Mouse (Mus musculus): ENCODE measurements around the gene Ikbip. TPM values are rescaled to one million over a fixed set of nuclear protein-coding genes. Genes with fewer than 3 reads are reported as not detected.

The Ikbip gene
- polyA plus RNA-seq, 1 experiment from 2014 or later, result 46.1 TPM

GRCm38 (mm10) chr10:91123828-91124822, 41.4 kb downstream of the Ikbip start, which contains the start of gene Slc25a3:
Gene Slc25a3, minus strand, starts transcription at chr10:91124059.
- Histone ChIP-seq H3K36me3 (ENCODE audit: control insufficient read depth, insufficient read depth, low read length) (peaks cover 21% of the 10 kb centered on the region), H3K9me3 (replicated peaks; ENCODE audit: control insufficient read depth, low read length) (no peaks in the 10 kb centered on the region), H3K4me3 (ENCODE audit: low read depth, low read length) (peak within 1 kb of the TSS; percentile 97), H3K27ac (ENCODE audit: low read depth, low read length) (peak within 1 kb of the TSS; percentile 96), H3K27me3 (ENCODE audit: control insufficient read depth, insufficient read depth, low read length) (no peaks in the 10 kb centered on the region), H3K4me1 (ENCODE audit: control insufficient read depth, insufficient read depth, low read length) (peaks cover 23% of the 10 kb centered on the region), H3K9ac (ENCODE audit: low read depth, low read length) (peak within 1 kb of the TSS; percentile 95), H3K4me2 (peak within 1 kb of the TSS; percentile 85)
- 11% methylated on average over 59 of the region's 59 CpGs for WGBS (ENCODE audit: insufficient replicate concordance)
- peak; percentile 99 for ATAC-seq (replicated peaks; ENCODE audit: insufficient number of reproducible peaks, low FRiP score, low TSS enrichment)

DNA sequence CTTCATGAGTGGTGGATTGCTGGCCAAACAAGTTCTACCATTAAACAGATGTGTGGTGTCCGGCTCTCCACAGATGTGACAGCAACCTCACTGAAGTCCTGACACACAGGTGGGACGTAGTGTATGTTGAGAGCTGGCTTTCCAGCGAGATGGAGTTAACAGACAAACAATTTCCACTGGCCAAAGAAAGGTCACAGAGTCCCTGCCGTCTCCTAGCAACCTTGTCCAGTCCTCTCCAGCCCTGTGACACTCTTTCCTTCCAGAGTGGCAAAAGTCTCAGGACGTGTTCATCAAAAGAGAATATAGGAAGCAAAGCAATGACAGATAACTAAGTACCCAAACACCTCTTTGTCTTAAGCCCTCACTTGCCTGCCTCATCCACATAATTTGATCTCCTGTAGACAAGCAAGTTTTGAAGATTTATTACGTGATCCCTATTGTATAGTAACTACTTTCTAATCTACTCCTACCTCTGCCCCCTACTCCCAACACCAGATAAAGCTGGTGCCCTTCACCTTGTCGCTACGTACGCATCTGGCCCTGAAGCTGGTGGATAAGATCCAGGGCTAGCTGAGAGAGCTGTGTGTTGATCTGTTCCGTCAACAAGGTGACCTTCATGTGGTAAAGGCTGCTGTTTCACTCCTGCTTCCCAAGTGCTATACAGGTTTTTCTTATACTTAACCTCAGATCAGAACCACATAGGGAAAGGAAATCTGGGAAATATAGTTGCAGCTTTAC, 44.0 kb downstream of the Ikbip start:
- 35% methylated on average over 10 of the region's 10 CpGs for WGBS (ENCODE audit: insufficient replicate concordance)
- H3K27me3 ChIP-seq (ENCODE audit: control insufficient read depth, insufficient read depth, low read length), result no peaks in the 10 kb centered on the region
- no peak overlapping the region for H3K4me3 ChIP-seq (ENCODE audit: low read depth, low read length)
- H3K9ac ChIP-seq (ENCODE audit: low read depth, low read length), result no peak overlapping the region; the same call in 1 of the 2 replicates
- peaks cover 2% of the 10 kb centered on the region; the same call in 1 of the 2 replicates for H3K36me3 ChIP-seq (ENCODE audit: control insufficient read depth, insufficient read depth, low read length)
- no peaks in the 10 kb centered on the region for H3K9me3 ChIP-seq (replicated peaks; ENCODE audit: control insufficient read depth, low read length)
- H3K4me2 ChIP-seq, result no peak overlapping the region; the same call in none of the 2 replicates
- peak overlapping the region; percentile 84 for H3K27ac ChIP-seq (ENCODE audit: low read depth, low read length)
- ATAC-seq (replicated peaks; ENCODE audit: insufficient number of reproducible peaks, low FRiP score, low TSS enrichment), result no peak
- H3K4me1 ChIP-seq (ENCODE audit: control insufficient read depth, insufficient read depth, low read length), result peaks cover 17% of the 10 kb centered on the region

DNA sequence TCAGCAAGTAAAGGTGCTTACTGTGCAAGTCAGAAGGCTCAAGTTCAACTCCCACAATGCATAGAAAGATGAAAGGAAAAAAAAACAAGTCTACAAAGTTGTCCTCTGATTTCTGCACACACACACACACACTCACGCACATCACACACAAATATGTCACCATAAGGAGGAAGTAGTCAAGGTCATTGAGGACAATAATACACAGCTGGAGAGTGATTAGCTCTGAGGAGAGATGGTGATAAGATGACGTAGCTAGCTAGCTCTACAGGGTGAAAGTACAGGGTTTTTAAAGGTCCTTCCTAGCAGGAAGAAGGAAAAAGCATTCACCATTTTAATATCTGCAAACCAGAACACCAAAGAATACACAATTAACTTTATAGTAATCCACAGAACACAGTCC, 44.7 kb downstream of the Ikbip start:
- no peaks in the 10 kb centered on the region for H3K36me3 ChIP-seq (ENCODE audit: control insufficient read depth, insufficient read depth, low read length)
- H3K9ac ChIP-seq (ENCODE audit: low read depth, low read length), result no peak overlapping the region; the same call in 1 of the 2 replicates
- no peak overlapping the region for H3K4me2 ChIP-seq
- H3K9me3 ChIP-seq (replicated peaks; ENCODE audit: control insufficient read depth, low read length), result no peaks in the 10 kb centered on the region
- no peak overlapping the region for H3K4me3 ChIP-seq (ENCODE audit: low read depth, low read length)
- H3K27me3 ChIP-seq (ENCODE audit: control insufficient read depth, insufficient read depth, low read length), result no peaks in the 10 kb centered on the region
- H3K27ac ChIP-seq (ENCODE audit: low read depth, low read length), result peak overlapping the region; percentile 84
- ATAC-seq (replicated peaks; ENCODE audit: insufficient number of reproducible peaks, low FRiP score, low TSS enrichment), result no peak
- 51% methylated on average over 2 of the region's 2 CpGs for WGBS (ENCODE audit: insufficient replicate concordance)
- H3K4me1 ChIP-seq (ENCODE audit: control insufficient read depth, insufficient read depth, low read length), result peaks cover 14% of the 10 kb centered on the region

DNA sequence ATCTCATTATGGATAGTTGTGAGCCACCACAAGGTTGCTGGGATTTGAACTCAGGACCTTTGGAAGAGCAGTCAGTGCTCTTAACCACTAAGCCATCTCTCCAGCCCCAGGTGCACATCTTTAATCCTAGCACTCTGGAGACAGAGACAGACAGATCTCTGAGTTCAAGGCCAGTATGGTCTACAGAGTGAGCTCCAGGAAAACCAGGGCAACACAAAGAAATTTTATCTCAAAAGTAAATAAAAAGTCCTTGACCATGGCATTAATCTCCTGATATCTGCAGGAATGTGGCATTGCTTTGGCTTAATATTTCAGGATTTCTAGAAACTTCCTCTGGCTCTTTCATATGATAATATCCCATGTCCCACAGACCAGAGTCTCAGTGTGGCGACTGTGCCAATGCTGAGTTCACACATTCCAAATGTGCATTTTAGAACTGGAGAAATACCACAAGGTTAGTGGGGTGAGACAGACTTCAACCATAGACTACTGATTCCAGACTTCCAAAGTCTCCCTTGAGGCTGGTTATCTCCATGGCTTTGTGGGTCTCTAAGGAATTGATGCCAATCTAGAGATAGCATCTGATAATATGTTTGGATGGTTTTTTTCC, 45.9 kb downstream of the Ikbip start:
- no peak for ATAC-seq (replicated peaks; ENCODE audit: insufficient number of reproducible peaks, low FRiP score, low TSS enrichment)
- Histone ChIP-seq H3K9ac (ENCODE audit: low read depth, low read length) (no peak overlapping the region), H3K36me3 (ENCODE audit: control insufficient read depth, insufficient read depth, low read length) (no peaks in the 10 kb centered on the region), H3K27me3 (ENCODE audit: control insufficient read depth, insufficient read depth, low read length) (no peaks in the 10 kb centered on the region), H3K9me3 (replicated peaks; ENCODE audit: control insufficient read depth, low read length) (no peaks in the 10 kb centered on the region), H3K4me2 (no peak overlapping the region), H3K4me1 (ENCODE audit: control insufficient read depth, insufficient read depth, low read length) (peaks cover 14% of the 10 kb centered on the region; the same call in 1 of the 2 replicates), H3K27ac (ENCODE audit: low read depth, low read length) (no peak overlapping the region), H3K4me3 (ENCODE audit: low read depth, low read length) (no peak overlapping the region)
- 73% methylated on average over 1 of the region's 1 CpGs for WGBS (ENCODE audit: insufficient replicate concordance)

GRCm38 (mm10) chr10:91130792-91131191, 48.1 kb downstream of the Ikbip start:
- Histone ChIP-seq H3K9me3 (replicated peaks; ENCODE audit: control insufficient read depth, low read length) (no peaks in the 10 kb centered on the region), H3K27me3 (ENCODE audit: control insufficient read depth, insufficient read depth, low read length) (no peaks in the 10 kb centered on the region), H3K4me1 (ENCODE audit: control insufficient read depth, insufficient read depth, low read length) (peaks cover 9% of the 10 kb centered on the region; the same call in 1 of the 2 replicates), H3K9ac (ENCODE audit: low read depth, low read length) (no peak overlapping the region), H3K27ac (ENCODE audit: low read depth, low read length) (no peak overlapping the region), H3K36me3 (ENCODE audit: control insufficient read depth, insufficient read depth, low read length) (no peaks in the 10 kb centered on the region), H3K4me2 (no peak overlapping the region), H3K4me3 (ENCODE audit: low read depth, low read length) (no peak overlapping the region)
- no peak for ATAC-seq (replicated peaks; ENCODE audit: insufficient number of reproducible peaks, low FRiP score, low TSS enrichment)
- 91% methylated on average over 3 of the region's 3 CpGs for WGBS (ENCODE audit: insufficient replicate concordance)

DNA sequence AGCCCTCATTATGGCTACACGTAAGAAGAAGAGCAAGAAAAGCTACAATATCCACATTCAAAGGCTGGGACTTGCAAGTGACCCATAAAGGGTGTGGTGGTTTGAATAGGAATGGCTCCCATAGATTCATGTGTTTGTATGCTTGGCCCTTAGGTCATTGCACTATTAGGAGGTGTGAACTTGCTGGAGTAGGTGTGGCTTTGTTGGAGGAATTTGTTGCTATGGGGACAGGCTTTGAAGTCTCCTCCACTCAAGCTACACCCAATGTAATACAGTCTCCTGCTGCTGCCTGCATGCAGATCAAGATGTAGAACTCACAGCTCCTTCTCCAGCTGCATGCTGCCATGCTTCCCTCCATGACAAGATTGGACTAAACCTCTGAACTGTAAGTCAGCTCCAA, 48.8 kb downstream of the Ikbip start:
- ATAC-seq (replicated peaks; ENCODE audit: insufficient number of reproducible peaks, low FRiP score, low TSS enrichment), result no peak
- no peak overlapping the region for H3K4me2 ChIP-seq
- 77% methylated on average over 1 of the region's 1 CpGs for WGBS (ENCODE audit: insufficient replicate concordance)
- H3K4me1 ChIP-seq (ENCODE audit: control insufficient read depth, insufficient read depth, low read length), result peaks cover 8% of the 10 kb centered on the region; the same call in 1 of the 2 replicates
- no peaks in the 10 kb centered on the region for H3K36me3 ChIP-seq (ENCODE audit: control insufficient read depth, insufficient read depth, low read length)
- H3K4me3 ChIP-seq (ENCODE audit: low read depth, low read length), result no peak overlapping the region
- no peaks in the 10 kb centered on the region for H3K27me3 ChIP-seq (ENCODE audit: control insufficient read depth, insufficient read depth, low read length)
- H3K27ac ChIP-seq (ENCODE audit: low read depth, low read length), result no peak overlapping the region
- H3K9ac ChIP-seq (ENCODE audit: low read depth, low read length), result no peak overlapping the region
- H3K9me3 ChIP-seq (replicated peaks; ENCODE audit: control insufficient read depth, low read length), result no peaks in the 10 kb centered on the region

GRCm38 (mm10) chr10:91135302-91135972, 52.7 kb downstream of the Ikbip start:
- ATAC-seq (replicated peaks; ENCODE audit: insufficient number of reproducible peaks, low FRiP score, low TSS enrichment), result no peak
- no peaks in the 10 kb centered on the region for H3K9me3 ChIP-seq (replicated peaks; ENCODE audit: control insufficient read depth, low read length)
- WGBS (ENCODE audit: insufficient replicate concordance), result 85% methylated on average over 7 of the region's 7 CpGs

GRCm38 (mm10) chr10:91137400-91137799, 54.7 kb downstream of the Ikbip start:
- Histone ChIP-seq H3K4me1 (ENCODE audit: control insufficient read depth, insufficient read depth, low read length) (peaks cover 12% of the 10 kb centered on the region), H3K4me2 (no peak overlapping the region), H3K9ac (ENCODE audit: low read depth, low read length) (no peak overlapping the region), H3K4me3 (ENCODE audit: low read depth, low read length) (no peak overlapping the region), H3K9me3 (replicated peaks; ENCODE audit: control insufficient read depth, low read length) (no peaks in the 10 kb centered on the region), H3K36me3 (ENCODE audit: control insufficient read depth, insufficient read depth, low read length) (no peaks in the 10 kb centered on the region), H3K27me3 (ENCODE audit: control insufficient read depth, insufficient read depth, low read length) (no peaks in the 10 kb centered on the region), H3K27ac (ENCODE audit: low read depth, low read length) (no peak overlapping the region)
- WGBS (ENCODE audit: insufficient replicate concordance), result 82% methylated on average over 9 of the region's 9 CpGs
- ATAC-seq (replicated peaks; ENCODE audit: insufficient number of reproducible peaks, low FRiP score, low TSS enrichment), result no peak

More at GRCm38 (mm10) chr10:91135302-91135972, 52.7 kb downstream of the Ikbip start:
- Histone ChIP-seq H3K27ac (ENCODE audit: low read depth, low read length) (no peak overlapping the region), H3K4me2 (no peak overlapping the region), H3K27me3 (ENCODE audit: control insufficient read depth, insufficient read depth, low read length) (no peaks in the 10 kb centered on the region), H3K9ac (ENCODE audit: low read depth, low read length) (no peak overlapping the region), H3K4me1 (ENCODE audit: control insufficient read depth, insufficient read depth, low read length) (peaks cover 12% of the 10 kb centered on the region), H3K36me3 (ENCODE audit: control insufficient read depth, insufficient read depth, low read length) (no peaks in the 10 kb centered on the region), H3K4me3 (ENCODE audit: low read depth, low read length) (no peak overlapping the region)

Data from heart, embryonic 11.5 days (tissue).